ENCODE assay signal across 14 mouse cellular contexts in genomic region chr2:129729681-129730080, GRCm38 (mm10). TPM values are rescaled to one million over a fixed set of nuclear protein-coding genes. Genes with fewer than 3 reads are reported as not detected.
DNase-seq lines count a peak whose midpoint lies in the region.
"Had no signal": no experiment of that assay in that cellular context is flagged by ENCODE, and none has a peak within 500 bp of the region (broad histone marks: within the 10 kb centered on the region; RNA-seq: fewer than 3 reads in every experiment).

No protein-coding gene starts in this region.

- H3K9me3 ChIP-seq in hindbrain, embryonic 10.5 days, result no peaks in the 10 kb centered on the region
- H3K9me3 ChIP-seq: embryonic facial prominence, embryonic 15.5 days; liver, embryonic 12.5 days; neural tube, embryonic 13.5 days had no signal

- H3K27me3 ChIP-seq in hindbrain, embryonic 10.5 days (ENCODE audit: insufficient read depth, poor library complexity, severe bottlenecking), result no peaks in the 10 kb centered on the region
- H3K27me3 ChIP-seq: embryonic facial prominence, embryonic 15.5 days; liver, embryonic 12.5 days had no signal

- H3K36me3 ChIP-seq in hindbrain, embryonic 10.5 days, result no peaks in the 10 kb centered on the region
- H3K36me3 ChIP-seq: embryonic facial prominence, embryonic 15.5 days; liver, embryonic 12.5 days; neural tube, embryonic 13.5 days had no signal

- no peaks in the 10 kb centered on the region for H3K4me1 ChIP-seq in hindbrain, embryonic 10.5 days (replicated peaks)
- H3K4me1 ChIP-seq: embryonic facial prominence, embryonic 15.5 days; liver, embryonic 12.5 days; neural tube, embryonic 13.5 days had no signal

- H3K4me3 ChIP-seq in hindbrain, embryonic 10.5 days, result no peak overlapping the region
- H3K4me3 ChIP-seq: embryonic facial prominence, embryonic 15.5 days; liver, embryonic 12.5 days; neural tube, embryonic 13.5 days had no signal

- peak; percentile 6 to 12 for DNase-seq in cerebellum, postnatal 10 days
- no peak for DNase-seq in cerebellum, postnatal 4 days (ENCODE audit: low spot score in 2 of 2)
- peak; percentile 19 for DNase-seq in kidney, adult 9 months
- no peak for DNase-seq in kidney, postnatal 25 days
- DNase-seq in right cerebral cortex, postnatal 36 days (ENCODE audit: low spot score in 2 of 2), result peak; percentile 5 to 25
- DNase-seq in right cerebral cortex, postnatal 10 days (ENCODE audit: low spot score in 2 of 2), result no peak
- peak; percentile 55 for DNase-seq in telencephalon, adult 2 months (ENCODE audit: low read depth, low spot score)
- no peak for DNase-seq in hindbrain, embryonic 10.5 days (ENCODE audit: low spot score)
- DNase-seq: gastrocnemius, postnatal 14 days; kidney, postnatal 4 days; thymus, postnatal 4 days had no signal

- no peak overlapping the region for H3K27ac ChIP-seq in hindbrain, embryonic 10.5 days
- H3K27ac ChIP-seq: embryonic facial prominence, embryonic 15.5 days; liver, embryonic 12.5 days; neural tube, embryonic 13.5 days had no signal

- WGBS in hindbrain, embryonic 10.5 days, result 86% methylated on average over 1 of the region's 1 CpGs

RNA-seq across cellular contexts. Expression of gene Pdyn, which starts 30.0 kb away (rescaled TPM):
- polyA plus RNA-seq in hindbrain, embryonic 10.5 days (2016; fragmentation: Nextera tagmentation; extraction: Ambion mirVana), result 0.12 and 0.58 TPM in 2 replicates
- polyA plus RNA-seq: embryonic facial prominence, embryonic 15.5 days had no signal

Comparison
In these comparisons a context has a peak if more than half of its experiments do, and no peak if none do; other contexts are left out.
1. DNase-seq: peak in cerebellum, postnatal 10 days (2 of 2), kidney, adult 9 months (single experiment), right cerebral cortex, postnatal 36 days (2 of 2) and telencephalon, adult 2 months (single experiment); none in cerebellum, postnatal 4 days (0 of 2), kidney, postnatal 25 days (0 of 2), right cerebral cortex, postnatal 10 days (0 of 2) and hindbrain, embryonic 10.5 days (single experiment).